Mouse (Mus musculus) right cerebral cortex, adult 2 months (tissue): ENCODE results near the gene Rasgef1c.

Source experiments
- DNase-seq, 2 experiments: peaks; one replicate each; pipeline ENCODE4 v3.0.0; 2021 to 2022; ENCODE audit warnings: low spot score in 2 of 2

Rasgef1c gene

GRCm38 (mm10) chr11:50024833-50025720, 123.4 kb downstream of the Rasgef1c start, which contains the start of gene Rnf130:
Gene Rnf130, plus strand, starts transcription at chr11:50025346.
- peak; percentile 96 for DNase-seq

- DNase-seq = peak in 1 of 2 experiments; percentile 29
These were observed 124.3 kb downstream of the Rasgef1c start for GRCm38 (mm10) chr11:50025721-50026520.

- peak in 1 of 2 experiments; percentile 13 for DNase-seq
These were observed 125.0 kb downstream of the Rasgef1c start for GRCm38 (mm10) chr11:50026521-50027090.

- peak in 1 of 2 experiments; percentile 16 for DNase-seq
These were observed 126.8 kb downstream of the Rasgef1c start for GRCm38 (mm10) chr11:50028416-50028815.
